Mouse (Mus musculus) thymus, postnatal 0 days (tissue): ENCODE results near the gene Zmynd10. TPM values are rescaled to one million over a fixed set of nuclear protein-coding genes. Genes with fewer than 3 reads are reported as not detected.

Source experiments
- DNase-seq: peaks from one replicate; pipeline ENCODE4 v3.0.0-alpha.2; 2015; ENCODE audit warnings: low spot score
- polyA plus RNA-seq: library from polyadenylated mRNA; unstranded; fragments of >200 nt; fragmentation: Nextera tagmentation; extraction: Ambion mirVana; gene quantifications from 2 replicates; pipeline ENCODE4 v1.2.1, GENCODE M21; 2015

Zmynd10 gene
- polyA plus RNA-seq, 1 experiment from 2014 or later, result 1.5 TPM

GRCm38 (mm10) chr9:107599842-107600241, 52.7 kb downstream of the Zmynd10 start:
- no peak for DNase-seq

DNA sequence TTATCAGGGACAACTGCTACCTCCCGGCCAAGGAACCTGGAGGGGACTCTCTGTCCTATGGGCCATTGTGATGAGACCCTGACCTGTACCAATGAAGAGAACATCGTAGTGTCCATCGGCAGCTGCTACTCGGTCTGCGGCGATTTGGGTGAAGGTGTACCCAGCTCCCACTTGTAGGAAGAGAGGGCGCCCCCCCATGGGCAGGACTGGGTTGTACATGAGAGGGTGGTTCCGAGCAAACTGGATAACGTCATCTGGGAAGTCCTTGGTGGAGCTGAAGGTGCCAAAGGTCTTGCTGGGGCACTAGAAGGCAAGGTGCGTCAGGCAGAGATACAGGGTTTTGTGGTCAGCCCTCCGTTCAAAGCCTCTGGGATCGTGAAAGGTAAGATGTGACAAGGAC, 53.6 kb downstream of the Zmynd10 start:
- no peak for DNase-seq

Other genes with a start within 250 kb of the Zmynd10 start
- 5.7 and 6.2 TPM in 2 replicates for gene Hemk1, start 208.9 kb upstream of the Zmynd10 start, polyA plus RNA-seq
- gene 6430571L13Rik, start 206.7 kb upstream of the Zmynd10 start, polyA plus RNA-seq, result 0.42 and 0.51 TPM in 2 replicates
- 0.31 and 0.35 TPM in 2 replicates for gene Cacna2d2, start 147.7 kb upstream of the Zmynd10 start, polyA plus RNA-seq
- gene Tmem115, start 13.4 kb upstream of the Zmynd10 start, polyA plus RNA-seq, result 35.0 and 37.1 TPM in 2 replicates
- gene Cyb561d2, start 5.1 kb upstream of the Zmynd10 start, polyA plus RNA-seq, result 48.5 and 49.8 TPM in 2 replicates
- 47.2 and 48.4 TPM in 2 replicates for gene Nprl2, start 5.1 kb upstream of the Zmynd10 start, polyA plus RNA-seq
- gene Rassf1, start 4.3 kb downstream of the Zmynd10 start, polyA plus RNA-seq, result 52.1 and 56.2 TPM in 2 replicates
- gene Tusc2, start 16.0 kb downstream of the Zmynd10 start, polyA plus RNA-seq, result 56.7 and 57.8 TPM in 2 replicates
- gene Hyal2, start 20.6 kb downstream of the Zmynd10 start, polyA plus RNA-seq, result 31.0 and 31.3 TPM in 2 replicates
- 6.1 and 9.0 TPM in 2 replicates for gene Hyal1, start 29.6 kb downstream of the Zmynd10 start, polyA plus RNA-seq
- 18.4 and 23.1 TPM in 2 replicates for gene Naa80, start 31.6 kb downstream of the Zmynd10 start, polyA plus RNA-seq
- 0.90 and 1.2 TPM in 2 replicates for gene Hyal3, start 33.5 kb downstream of the Zmynd10 start, polyA plus RNA-seq
- gene Ifrd2, start 40.3 kb downstream of the Zmynd10 start, polyA plus RNA-seq, result 43.6 and 48.7 TPM in 2 replicates
- gene Sema3b, start 61.9 kb downstream of the Zmynd10 start, polyA plus RNA-seq, result 1.4 and 1.8 TPM in 2 replicates
- gene Gnai2, start 88.1 kb downstream of the Zmynd10 start, polyA plus RNA-seq, result 466 and 479 TPM in 2 replicates
- gene Slc38a3, start 122.2 kb downstream of the Zmynd10 start, polyA plus RNA-seq, result 0.60 and 1.1 TPM in 2 replicates
- 0.62 and 0.85 TPM in 2 replicates for gene Gnat1, start 132.4 kb downstream of the Zmynd10 start, polyA plus RNA-seq
- 2.2 and 3.2 TPM in 2 replicates for gene Sema3f, start 163.2 kb downstream of the Zmynd10 start, polyA plus RNA-seq
- 162 and 183 TPM in 2 replicates for gene Rbm5, start 223.7 kb downstream of the Zmynd10 start, polyA plus RNA-seq